Mouse (Mus musculus) left cerebral cortex, postnatal 36 days (tissue): ENCODE measurements around the gene 4930432M17Rik. TPM values are rescaled to one million over a fixed set of nuclear protein-coding genes. Genes with fewer than 3 reads are reported as not detected.

Source experiments
- DNase-seq, 2 experiments: peaks; one replicate each; pipeline ENCODE4 v3.0.0; 2021 to 2022; ENCODE audit warnings: low spot score in 2 of 2, mixed read lengths in 1 of 2
- intact Hi-C: fragments of 180-260 bp; cut with DNase I; formaldehyde crosslinking; loops from one replicate; pipeline ENCODE4 v1.15.1; 2025
- total RNA-seq, 2 experiments: library from RNA; stranded (reverse); gene quantifications; 2 replicates each; pipeline ENCODE4 v1.2.3; 2021

4930432M17Rik gene
- not detected for total RNA-seq

DNA sequence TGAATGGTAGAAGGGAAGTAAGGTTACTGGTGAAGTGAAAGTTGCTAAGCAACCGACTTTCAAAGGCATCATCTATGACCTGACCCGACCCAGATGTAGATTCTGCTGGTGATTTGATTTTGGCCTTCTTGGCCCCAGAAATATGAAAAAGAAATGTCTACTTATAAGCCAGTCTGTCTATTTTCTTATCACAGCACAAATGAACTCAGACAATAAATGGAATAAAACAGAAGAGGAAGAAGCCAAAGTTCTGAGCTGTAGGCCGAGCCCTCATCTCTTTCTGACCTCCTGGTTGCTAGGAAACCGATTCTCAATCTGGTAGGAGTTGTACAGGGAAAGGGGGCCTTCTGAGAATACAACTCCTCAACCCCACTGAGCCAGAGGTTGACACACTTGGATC lies at the start of gene 4930432M17Rik:
Gene 4930432M17Rik (plus strand): TSS at position 301 of the 400 bp plus-strand sequence.
- intact Hi-C loops = no loop called here
- no peak for DNase-seq

DNA sequence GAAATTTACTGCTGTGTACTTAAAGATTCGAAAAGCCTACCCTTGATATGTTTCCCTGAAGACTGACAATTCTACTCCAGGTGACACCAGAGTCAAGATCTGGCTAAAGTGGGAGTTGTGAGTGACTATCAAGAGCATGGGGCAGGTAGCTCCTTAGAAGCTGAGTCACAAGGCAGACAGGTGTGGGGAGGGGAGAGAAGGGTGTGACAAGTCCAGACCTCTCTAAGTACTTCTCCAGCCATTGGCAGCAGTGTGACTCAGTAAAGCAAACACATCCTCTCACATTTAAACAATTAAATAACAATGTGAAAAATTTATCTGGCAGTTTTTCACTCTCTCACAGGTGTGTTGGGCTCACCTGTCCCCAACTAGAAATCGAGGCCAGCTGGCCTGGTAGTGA lies 44.9 kb upstream of the 4930432M17Rik start:
- intact Hi-C loops = no loop called here
- no peak for DNase-seq

DNA sequence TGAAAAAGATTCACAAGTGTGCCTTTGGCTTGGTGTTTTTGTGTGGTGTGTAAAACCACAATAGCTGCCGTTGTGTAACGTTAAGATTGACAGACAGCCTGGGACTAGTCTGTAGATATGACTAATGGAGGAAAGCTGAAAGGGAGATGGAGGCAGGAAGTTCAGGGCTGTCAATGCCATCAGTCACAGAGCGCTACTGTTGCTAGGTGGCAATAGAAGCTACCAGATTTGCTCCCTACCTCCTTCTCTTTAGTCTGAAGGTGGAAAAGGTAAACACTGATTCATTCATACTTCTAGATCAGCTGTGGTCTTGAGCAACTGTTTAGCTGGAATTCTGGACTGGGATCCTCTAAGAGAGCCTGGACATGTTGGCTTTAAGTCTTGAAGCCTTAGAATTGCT lies 44.3 kb upstream of the 4930432M17Rik start:
- intact Hi-C loops = no loop called here
- no peak for DNase-seq

DNA sequence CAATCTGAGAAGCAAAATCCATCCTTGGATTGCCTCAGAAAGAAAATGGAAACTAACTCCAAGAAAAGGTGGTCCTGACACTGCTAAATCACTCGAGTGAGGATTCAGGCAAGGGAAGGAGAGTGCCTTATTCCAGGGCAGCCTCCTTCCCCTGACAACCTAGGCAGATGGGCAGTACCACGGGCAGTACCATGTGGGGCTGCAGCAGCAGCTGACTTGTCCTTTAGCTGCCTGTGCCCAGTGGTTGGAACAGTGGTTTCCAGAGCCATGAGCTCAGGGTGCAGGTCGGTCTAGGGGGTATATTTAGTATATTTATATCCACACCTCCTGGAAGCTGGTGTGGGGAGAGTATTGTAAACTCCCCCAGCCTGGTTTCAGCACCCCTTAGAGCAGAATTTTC lies 42.3 kb upstream of the 4930432M17Rik start:
- no peak for DNase-seq
- intact Hi-C loops = no loop called here

DNA sequence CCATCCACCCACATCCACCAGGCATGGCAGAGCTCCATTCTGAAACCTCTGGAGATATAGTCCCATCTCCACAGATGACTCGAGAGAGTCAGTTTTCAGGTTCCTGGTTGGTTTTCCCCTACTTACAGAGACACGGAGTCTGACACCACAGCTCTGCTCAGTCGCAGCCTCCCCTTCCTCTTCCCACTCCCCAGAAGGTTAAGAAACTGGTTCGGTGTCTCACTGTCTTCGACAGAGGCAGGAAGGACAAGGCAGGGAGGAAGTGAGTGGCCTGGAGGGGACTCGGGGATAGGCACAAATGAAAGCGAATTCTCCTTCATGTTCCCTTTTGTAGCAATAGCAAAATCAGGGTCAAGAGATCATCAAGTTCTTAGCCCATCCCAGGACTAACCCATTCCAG lies 39.9 kb upstream of the 4930432M17Rik start:
- intact Hi-C loops = no loop called here
- no peak for DNase-seq

DNA sequence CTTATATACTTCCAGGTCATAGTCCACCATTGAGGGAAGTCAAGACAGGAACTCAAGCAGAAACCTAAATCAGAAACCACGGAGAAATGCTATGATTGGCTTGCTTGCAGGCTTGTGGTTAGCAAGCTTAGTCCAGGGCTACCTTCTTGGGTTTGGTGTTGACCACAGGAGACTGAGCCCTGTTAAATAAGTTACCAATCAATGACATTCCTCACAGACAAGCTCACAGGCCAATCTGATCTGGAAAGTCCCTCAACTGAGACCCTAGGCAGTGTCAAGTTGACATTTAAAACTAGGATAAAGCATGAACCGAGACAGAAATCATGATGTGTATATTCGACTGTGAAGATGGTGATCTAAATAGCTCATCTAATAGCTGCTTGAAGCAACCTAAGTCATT lies 35.6 kb upstream of the 4930432M17Rik start:
- intact Hi-C loops = loop anchor here (5.0 kb wide), 1 partner anchor 102 kb away; no protein-coding TSS in a partner anchor
- DNase-seq = no peak

DNA sequence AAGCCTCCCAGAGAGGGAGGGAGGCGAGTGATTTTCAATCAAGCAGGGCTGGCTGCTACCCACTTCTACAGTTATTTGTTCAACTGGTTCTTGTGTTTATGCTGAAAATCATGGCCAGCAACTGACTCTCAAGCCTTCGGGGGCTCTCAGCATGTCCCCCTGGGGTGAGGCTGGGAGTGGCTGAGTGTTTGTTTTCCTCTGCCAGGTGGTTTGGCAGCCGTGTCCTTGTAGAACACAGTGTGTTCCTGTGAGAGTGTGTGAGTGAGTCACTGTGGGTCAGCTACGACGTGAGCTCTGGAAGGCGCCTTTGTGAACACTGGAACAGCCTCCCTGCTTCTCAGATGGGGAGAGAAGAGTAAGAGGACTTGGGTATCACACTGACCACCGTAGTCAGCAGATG lies 35.1 kb upstream of the 4930432M17Rik start:
- DNase-seq = no peak
- intact Hi-C loops = loop anchor here (5.0 kb wide), 1 partner anchor 102 kb away; no protein-coding TSS in a partner anchor

DNA sequence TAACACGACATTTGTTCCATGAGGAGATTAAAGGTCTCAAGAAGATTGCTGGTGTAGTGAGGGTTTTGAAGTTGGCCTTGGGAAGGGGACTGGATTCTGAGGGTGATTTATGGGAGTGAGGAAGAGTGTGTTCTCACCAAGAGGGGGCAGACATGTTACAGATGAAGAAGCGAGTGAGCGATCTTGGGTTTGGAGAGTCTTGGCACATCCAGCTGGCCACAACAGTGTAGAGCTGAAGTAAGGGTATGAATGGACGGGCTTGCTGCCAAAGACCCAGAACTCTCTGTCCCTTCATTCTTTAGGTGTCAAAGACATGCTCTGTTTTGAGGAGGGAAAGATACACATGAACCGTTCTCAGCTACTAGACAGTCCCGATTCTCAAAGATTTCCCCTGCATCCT lies 34.2 kb upstream of the 4930432M17Rik start:
- intact Hi-C loops = loop anchor here (2.0 to 5.0 kb wide), 2 partner anchors 86 to 101 kb away; partner anchors contain the start of gene F3
- DNase-seq = peak; percentile 51 to 62

DNA sequence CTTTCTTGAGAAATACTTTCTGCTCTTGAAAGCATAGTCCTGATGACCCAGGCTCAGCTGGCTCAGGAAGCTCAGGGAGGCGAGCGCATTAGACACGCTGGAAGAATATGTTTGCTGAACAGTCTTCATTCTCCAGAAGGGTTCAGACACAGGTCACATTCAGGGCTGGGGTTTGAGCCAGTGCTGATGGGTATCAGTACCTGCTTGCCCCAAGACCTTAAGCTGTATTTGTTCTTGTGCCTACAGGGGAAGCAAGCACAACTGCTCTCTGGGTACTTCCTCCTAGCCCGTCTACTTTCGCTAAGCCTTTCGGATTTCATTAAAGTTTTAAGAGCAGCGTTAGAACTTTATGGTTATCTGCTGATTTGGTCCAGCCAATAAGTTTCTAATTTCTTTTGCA lies 33.8 kb upstream of the 4930432M17Rik start:
- intact Hi-C loops = loop anchor here (2.0 to 5.0 kb wide), 2 partner anchors 86 to 101 kb away; partner anchors contain the start of gene F3
- DNase-seq = no peak

DNA sequence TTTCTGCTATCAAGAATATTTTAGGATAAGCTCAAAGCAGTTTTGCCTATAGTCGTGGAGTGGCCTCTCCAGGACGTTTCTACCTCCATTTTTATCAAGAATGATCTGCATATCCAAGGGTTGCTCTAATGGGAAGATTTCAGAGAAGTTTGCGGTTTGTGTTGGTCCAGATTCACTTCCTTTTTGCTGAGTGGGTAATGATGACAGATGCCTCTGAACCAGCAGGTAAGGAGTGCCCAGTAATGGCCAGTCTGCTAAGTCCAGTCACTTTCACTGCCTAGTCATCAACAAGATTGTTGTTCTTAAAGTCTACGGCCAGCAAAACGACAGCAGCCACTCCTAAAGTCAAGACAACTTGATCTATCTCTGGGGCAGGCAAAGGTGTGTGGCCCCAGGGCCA lies 32.8 kb upstream of the 4930432M17Rik start:
- intact Hi-C loops = loop anchor here (2.0 to 5.0 kb wide), 2 partner anchors 85 to 100 kb away; partner anchors contain the start of gene F3
- DNase-seq = no peak

DNA sequence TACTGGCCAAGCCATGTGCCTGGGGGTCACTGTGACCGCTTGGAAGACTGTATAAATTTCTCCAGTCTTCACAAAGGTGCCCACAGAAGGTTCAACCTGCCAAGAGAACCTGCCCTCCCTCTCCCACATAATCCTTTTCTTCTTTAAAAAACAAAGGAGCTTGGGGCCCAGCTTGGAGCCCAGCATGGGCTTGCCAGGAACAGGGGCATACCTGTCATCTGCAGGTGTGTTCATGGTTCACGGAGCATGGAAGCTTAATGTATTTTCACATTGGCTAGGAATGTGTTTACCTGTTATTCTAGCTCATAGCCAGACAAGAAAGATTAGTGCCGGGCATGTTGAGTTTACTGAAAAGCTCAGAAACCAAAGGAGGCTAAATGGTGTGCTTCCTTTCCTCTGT lies 32.3 kb upstream of the 4930432M17Rik start:
- intact Hi-C loops = loop anchor here (5.0 kb wide), 1 partner anchor 99 kb away; no protein-coding TSS in a partner anchor
- no peak for DNase-seq

DNA sequence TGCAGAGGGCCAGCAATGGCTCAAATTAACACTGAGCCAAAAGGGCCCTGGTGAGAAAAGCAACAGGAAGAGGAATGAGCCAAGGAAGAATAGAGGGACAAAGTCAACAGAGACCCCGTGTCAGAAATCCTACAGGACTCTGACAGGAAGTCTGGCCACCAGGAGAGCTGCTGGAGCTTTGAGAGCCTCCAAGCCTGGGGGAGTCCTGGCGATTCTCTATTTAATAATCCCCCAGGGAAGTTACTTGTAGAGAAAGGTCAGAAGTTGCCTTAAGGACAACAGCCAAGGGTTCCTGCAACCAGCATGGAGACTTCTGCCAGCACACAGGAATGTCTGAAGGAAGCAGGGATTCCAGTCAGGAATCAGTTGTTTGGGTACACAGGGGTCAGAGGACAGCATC lies 30.0 kb upstream of the 4930432M17Rik start:
- intact Hi-C loops = no loop called here
- DNase-seq = no peak

DNA sequence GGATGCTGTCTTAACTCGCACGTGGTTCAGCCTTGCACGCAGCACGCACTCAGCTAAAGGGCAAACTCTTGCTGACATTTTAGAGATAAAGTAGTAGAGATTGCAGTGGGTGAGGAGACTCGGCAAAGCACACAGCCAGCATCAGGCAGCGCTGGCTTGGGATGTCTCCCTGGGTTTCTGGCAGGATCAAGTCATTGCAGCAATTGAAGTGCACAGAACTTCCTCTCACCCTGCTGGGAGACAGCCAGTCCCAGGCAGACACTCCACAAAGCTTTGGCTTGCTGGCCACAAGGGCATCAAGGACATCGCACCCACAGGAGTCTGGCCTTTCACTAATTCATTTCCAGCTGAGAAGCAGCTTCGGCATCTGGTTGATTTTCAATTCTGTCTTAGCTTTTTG lies 27.3 kb upstream of the 4930432M17Rik start:
- intact Hi-C loops = no loop called here
- peak; percentile 23 to 28 for DNase-seq

DNA sequence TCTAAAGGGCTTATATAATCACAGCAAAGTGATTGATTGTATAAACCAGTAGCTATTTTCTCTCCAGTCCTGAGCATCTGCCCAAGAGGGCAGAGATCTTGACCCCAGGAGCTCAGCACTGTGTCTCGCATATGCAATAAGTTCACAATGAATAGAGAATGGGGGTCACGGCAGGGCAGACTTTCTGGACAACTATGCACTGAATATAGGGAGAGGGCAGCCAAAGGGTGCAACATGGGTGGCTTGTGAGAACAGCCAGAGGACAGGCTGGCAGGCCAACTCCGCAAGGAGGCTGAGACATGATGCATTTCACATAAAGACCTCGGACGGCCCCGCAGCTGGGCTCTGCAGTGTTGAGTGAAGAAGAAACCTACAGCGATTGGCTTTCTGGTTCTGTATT lies 25.1 kb upstream of the 4930432M17Rik start:
- intact Hi-C loops = no loop called here
- no peak for DNase-seq

DNA sequence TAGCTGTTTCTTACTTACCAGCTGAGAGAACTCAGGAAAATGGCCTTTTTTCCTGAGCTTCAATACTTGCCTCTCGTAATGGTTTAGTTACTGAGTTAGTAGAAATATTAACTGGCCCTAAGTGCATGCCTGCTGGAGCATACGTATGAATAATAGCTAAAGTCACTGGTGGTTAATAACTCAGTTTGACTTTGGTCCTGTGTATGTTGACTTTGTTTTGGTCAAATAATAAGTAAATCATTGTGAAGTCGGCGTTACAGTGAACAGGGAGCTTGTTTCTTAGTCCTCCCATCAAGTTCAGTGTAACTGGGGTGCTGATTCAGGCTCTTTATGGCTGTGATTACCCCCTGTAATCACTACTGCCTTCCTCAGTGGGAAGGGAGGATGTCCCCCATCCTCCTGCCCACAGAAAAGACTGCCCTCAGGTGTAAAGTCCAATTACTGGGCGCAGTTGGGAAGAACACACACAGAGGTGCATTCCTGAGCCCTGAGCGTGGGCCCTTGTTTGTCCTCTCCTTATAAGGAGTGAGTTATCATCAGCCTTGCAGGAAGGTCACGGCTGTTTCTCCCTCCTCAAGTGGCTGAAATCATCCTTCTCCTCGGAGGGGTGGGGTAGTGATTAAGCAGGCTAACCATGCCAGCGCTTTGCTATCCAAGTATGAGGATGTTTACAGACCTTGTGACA lies 24.1 kb upstream of the 4930432M17Rik start:
- DNase-seq = no peak
- intact Hi-C loops = no loop called here

DNA sequence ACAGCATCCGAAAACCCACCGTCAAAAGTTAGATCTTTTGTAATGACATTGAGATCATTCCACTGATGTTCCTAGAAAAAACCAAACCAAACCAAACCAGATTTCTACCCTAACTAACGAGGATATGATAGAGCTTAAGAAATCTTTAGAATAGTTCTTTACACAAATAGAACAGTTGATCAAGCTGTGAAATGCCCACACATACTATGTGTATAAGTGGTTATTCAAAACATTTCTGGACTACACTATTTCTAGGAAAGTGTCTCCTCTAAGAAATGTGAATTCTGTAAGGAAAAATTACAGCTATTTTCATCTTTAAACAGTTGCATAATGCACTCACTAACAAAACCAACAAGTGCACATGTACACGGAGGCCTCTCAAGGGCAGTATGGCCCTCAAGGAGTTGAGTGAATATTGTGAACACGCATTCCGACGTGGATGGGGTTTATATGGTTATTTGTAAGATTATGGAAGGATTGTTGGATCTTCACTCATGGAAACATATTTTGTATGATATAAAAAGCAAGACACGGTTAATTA lies 22.3 kb upstream of the 4930432M17Rik start:
- intact Hi-C loops = no loop called here
- no peak for DNase-seq

DNA sequence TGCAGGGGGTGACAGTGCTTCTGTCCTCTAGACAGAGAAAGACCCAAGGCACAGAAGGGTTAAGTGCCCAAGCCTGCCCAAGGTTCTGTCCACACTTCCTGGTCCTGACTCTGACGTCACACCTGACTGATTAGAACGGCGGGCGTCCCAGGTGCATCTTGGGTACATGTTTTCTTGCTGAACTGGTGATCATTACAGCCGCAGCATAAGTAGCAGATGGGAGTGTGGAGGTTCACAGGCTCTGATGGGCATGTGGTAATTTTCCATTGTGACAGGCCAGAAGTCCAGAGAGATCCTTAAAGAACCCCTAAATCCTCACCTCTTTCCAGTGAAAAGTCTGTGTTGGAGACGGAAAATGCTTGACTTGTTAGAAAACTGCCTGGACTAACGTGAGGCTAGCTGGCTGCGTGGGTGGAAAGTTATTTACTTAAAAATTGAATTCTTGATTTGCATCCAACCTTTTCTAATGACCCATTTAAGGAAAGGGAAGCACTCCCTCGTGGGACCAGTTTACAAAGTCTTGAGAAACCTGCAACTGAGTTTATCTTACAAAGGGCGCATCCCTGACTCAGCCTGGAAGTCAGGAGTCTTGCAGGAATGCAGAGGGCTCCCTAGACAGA lies 20.4 kb upstream of the 4930432M17Rik start:
- intact Hi-C loops = no loop called here

DNA sequence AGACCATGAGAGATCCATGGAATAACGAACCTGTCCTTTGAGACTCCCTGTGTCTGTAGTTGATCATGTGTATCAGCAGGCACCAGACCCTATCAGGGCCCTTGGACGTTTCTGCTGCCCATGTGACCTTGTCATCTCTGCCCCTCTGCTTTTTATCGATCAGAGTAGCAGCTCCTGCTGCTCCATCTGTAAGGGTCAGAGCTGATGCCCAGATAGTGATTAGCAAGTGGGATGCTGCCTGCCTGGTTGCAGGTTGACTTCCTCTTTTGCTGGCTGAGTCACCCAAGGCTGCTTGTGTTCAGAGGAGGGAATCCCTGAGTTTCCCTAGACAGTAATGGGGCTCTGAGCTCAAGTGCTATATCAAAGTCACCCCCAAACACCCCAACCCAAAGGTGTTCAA lies 18.9 kb upstream of the 4930432M17Rik start:
- DNase-seq = no peak
- intact Hi-C loops = no loop called here

More for the DNA sequence above, 20.4 kb upstream of the 4930432M17Rik start:
- no peak for DNase-seq

DNA sequence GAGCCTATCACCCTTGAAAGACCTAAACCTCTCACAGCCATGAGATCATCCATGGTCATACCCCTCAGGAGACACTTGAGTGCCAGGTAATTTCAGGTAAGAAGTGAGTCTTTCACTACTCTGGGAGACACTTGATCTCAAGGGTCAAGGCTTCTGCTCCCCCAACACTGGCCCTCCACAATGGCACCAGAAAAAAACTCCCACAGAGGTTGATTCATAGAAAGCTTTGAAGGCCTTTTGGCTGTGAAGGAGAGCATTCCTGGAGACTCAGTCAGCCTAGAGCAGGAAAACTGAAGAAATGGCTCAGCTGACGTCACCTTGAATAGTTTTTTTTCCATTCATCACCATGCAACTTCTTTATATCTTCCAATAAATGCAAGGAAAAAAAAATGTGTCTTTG lies 18.4 kb upstream of the 4930432M17Rik start:
- no peak for DNase-seq
- intact Hi-C loops = no loop called here

DNA sequence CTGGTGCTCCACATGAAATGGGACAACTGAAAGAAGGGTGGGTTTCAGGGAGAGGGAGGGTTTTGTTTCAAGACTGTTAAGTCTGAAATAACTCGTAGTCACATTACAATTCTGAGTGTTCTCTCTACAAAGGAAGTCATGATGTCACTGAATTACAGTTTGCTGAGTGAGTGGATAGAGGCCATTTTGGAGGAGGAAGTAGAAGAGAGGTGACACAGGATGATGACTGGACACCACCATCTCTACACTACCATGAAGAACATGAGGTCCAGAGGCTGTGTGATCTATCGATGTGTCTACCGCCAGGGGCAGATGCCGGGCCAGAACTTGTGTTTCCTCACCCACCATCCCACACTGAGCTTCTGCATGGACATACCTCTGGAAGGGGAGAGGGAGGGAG lies 13.6 kb upstream of the 4930432M17Rik start:
- DNase-seq = no peak
- intact Hi-C loops = no loop called here
